Comparison of ENCODE assay signal across 18 mouse cellular contexts in genomic region chr15:100813501-100813900, GRCm38 (mm10). TPM values are rescaled to one million over a fixed set of nuclear protein-coding genes. Genes with fewer than 3 reads are reported as not detected.
DNase-seq lines count a peak whose midpoint lies in the region; ATAC-seq and TF ChIP-seq lines count a peak whose summit lies in the region.
"Had no signal": no experiment of that assay in that cellular context is flagged by ENCODE, and none has a peak within 500 bp of the region (broad histone marks: within the 10 kb centered on the region; RNA-seq: fewer than 3 reads in every experiment).

No protein-coding gene starts in this region.

- peak; percentile 11 for DNase-seq in adrenal gland, adult 2 months
- DNase-seq in adrenal gland, postnatal 4 days (ENCODE audit: low spot score in 2 of 2): no peak
- DNase-seq in frontal cortex, postnatal 25 days (ENCODE audit: low spot score in 2 of 2): no peak
- DNase-seq in layer of hippocampus, adult 2 months (ENCODE audit: low spot score in 2 of 2): no peak
- no peak for DNase-seq in layer of hippocampus, adult 8-10 months (ENCODE audit: low spot score in 2 of 2)
- DNase-seq: B cell, adult 2 months; forebrain, postnatal 0 days; kidney, adult 2 months had no signal

- TF ChIP-seq CTCF in layer of hippocampus, adult 2 months (conservative IDR thresholded peaks at IDR 0.05): no peak

- 0 out of 2 replicates have a peak overlapping the region, but pooled peaks have one; percentile 11 for H3K27ac ChIP-seq in layer of hippocampus, adult 2 months
- peak overlapping the region; percentile 48; the same call in 1 of the 2 replicates for H3K27ac ChIP-seq in brown adipose tissue, adult 24 weeks (replicated peaks; ENCODE audit: low read depth, low read length)
- H3K27ac ChIP-seq: forebrain, embryonic 10.5 days; hindbrain, embryonic 12.5 days; hindbrain, embryonic 15.5 days had no signal

- H3K4me3 ChIP-seq in layer of hippocampus, adult 2 months: no peak overlapping the region
- H3K4me3 ChIP-seq in brown adipose tissue, adult 24 weeks (ENCODE audit: insufficient read depth, low read depth, low read length): no peak overlapping the region
- H3K4me3 ChIP-seq: forebrain, embryonic 10.5 days; hindbrain, embryonic 12.5 days; hindbrain, embryonic 15.5 days had no signal

- 0 out of 2 replicates have a peak, but pooled peaks have one; percentile 4 for ATAC-seq in frontal cortex, adult (ENCODE audit: low TSS enrichment)
- ATAC-seq: forebrain, embryonic 14.5 days; forebrain, postnatal 0 days; intestine, postnatal 0 days; Patski had no signal

- 0 out of 2 replicates have a peak, but pooled peaks cover 2% of the 10 kb centered on the region for H3K4me1 ChIP-seq in brown adipose tissue, adult 24 weeks (ENCODE audit: control insufficient read depth, insufficient read depth, insufficient read length, low read length)

RNA-seq across cellular contexts. Expression of gene Slc4a8, which starts 52.0 kb away (rescaled TPM):
- 1 to 10 TPM; 5.0 to 7.5 TPM for total RNA-seq in adrenal gland, adult 2 months (2021)
- polyA plus RNA-seq in adrenal gland, adult 2 months (2012; rRNA removed): 1.5 and 1.8 TPM in 2 replicates
- 10 to 100 TPM; 15.8 to 22.2 TPM for total RNA-seq in adrenal gland, postnatal 4 days (2021)
- total RNA-seq in layer of hippocampus, adult 2 months (2021): 10 to 100 TPM; 77.4 to 94.2 TPM
- 10 to 100 TPM; 67.0 to 90.0 (median 75.9) TPM for total RNA-seq in layer of hippocampus, adult 8-10 months (2022)
- 0.91 and 3.2 TPM in 2 replicates for polyA plus RNA-seq in brown adipose tissue, adult 24 weeks (2012; ENCODE audit: insufficient read depth, insufficient read length, missing spikeins)
- polyA plus RNA-seq: G1E had no signal

RNA-seq across cellular contexts. Expression of gene Scn8a, which starts 56.2 kb away (rescaled TPM):
- total RNA-seq in adrenal gland, adult 2 months (2021): 1 to 10 TPM; 2.8 to 4.6 TPM
- polyA plus RNA-seq in adrenal gland, adult 2 months (2012; rRNA removed): 1.6 and 2.4 TPM in 2 replicates
- 10 to 100 TPM; 10.9 to 13.6 TPM for total RNA-seq in adrenal gland, postnatal 4 days (2021)
- total RNA-seq in layer of hippocampus, adult 2 months (2021): 100 to 1,000 TPM; 245 to 263 TPM
- total RNA-seq in layer of hippocampus, adult 8-10 months (2022): 100 to 1,000 TPM; 205 to 269 (median 234) TPM
- polyA plus RNA-seq in brown adipose tissue, adult 24 weeks (2012; ENCODE audit: insufficient read depth, insufficient read length, missing spikeins): 1.3 TPM in 1 of 2 replicates, not detected in the other
- total RNA-seq: hematopoietic stem cell, adult 5-6 weeks had no signal
- polyA plus RNA-seq: G1E had no signal

Comparison
In these comparisons a context has a peak if more than half of its experiments do, and no peak if none do; other contexts are left out.
1. RNA of gene Scn8a, which starts 56.2 kb away (total RNA-seq): 245 to 263 TPM in layer of hippocampus, adult 2 months and 205 to 269 TPM in layer of hippocampus, adult 8-10 months; 10.9 to 13.6 TPM in adrenal gland, postnatal 4 days and 2.8 to 4.6 TPM in adrenal gland, adult 2 months; every median in the first group is over 10 times any median in the second.